Mouse (Mus musculus) heart, embryonic 14.5 days (tissue): ENCODE results near the gene Tmem54. TPM values are rescaled to one million over a fixed set of nuclear protein-coding genes. Genes with fewer than 3 reads are reported as not detected.

ENCODE experiments used
- ATAC-seq: fragments of 200-750 bp; cut with Nextera tagmentation; 2 replicates; pipeline ENCODE4 v1.8.0; 2017; ENCODE audit warnings: low read depth, moderate TSS enrichment; ENCODE audit not compliant: insufficient number of reproducible peaks, insufficient read depth, low FRiP score
- H3K27ac ChIP-seq, 2 experiments: fragments of 200-500 bp in 1 of 2; fragments of 300-500 bp in 1 of 2; sonication (generic) in 1 of 2; replicated peaks in 1 of 2; 2 replicates each; pipeline ENCODE4 v1.5.1; 2012 to 2014; ENCODE audit warnings: low read depth in 2 of 2, low read length in 2 of 2, control low read depth in 1 of 2, mild to moderate bottlenecking in 1 of 2, mixed read lengths in 1 of 2; ENCODE audit not compliant: control insufficient read depth in 1 of 2, insufficient read depth in 1 of 2
- H3K27me3 ChIP-seq: fragments of 300-500 bp; sonication (generic); 2 replicates; pipeline ENCODE4 v1.6.1; 2014; ENCODE audit warnings: mild to moderate bottlenecking, low read length, control low read depth; ENCODE audit not compliant: control insufficient read depth, insufficient read depth
- H3K36me3 ChIP-seq: fragments of 300-500 bp; sonication (generic); 2 replicates; pipeline ENCODE4 v1.6.1; 2014; ENCODE audit warnings: mild to moderate bottlenecking, control low read depth, low read length, mixed read lengths; ENCODE audit not compliant: control insufficient read depth, insufficient read depth
- H3K4me1 ChIP-seq, 2 experiments: fragments of 200-500 bp in 1 of 2; fragments of 300-500 bp in 1 of 2; sonication (generic) in 1 of 2; 2 replicates each; pipeline ENCODE4 v1.6.1; 2012 to 2014; ENCODE audit warnings: low read length in 2 of 2, control low read depth in 1 of 2, mixed read lengths in 1 of 2; ENCODE audit not compliant: control insufficient read depth in 2 of 2, insufficient read depth in 2 of 2
- H3K4me2 ChIP-seq: fragments of 300-500 bp; sonication (generic); 2 replicates; pipeline ENCODE4 v1.6.1; 2014; ENCODE audit warnings: mild to moderate bottlenecking, low read length
- H3K4me3 ChIP-seq, 2 experiments: fragments of 200-500 bp in 1 of 2; fragments of 300-500 bp in 1 of 2; sonication (generic) in 1 of 2; 2 replicates each; pipeline ENCODE4 v1.5.1; 2012 to 2014; ENCODE audit warnings: low read length in 2 of 2, mild to moderate bottlenecking in 2 of 2, control low read depth in 1 of 2, low read depth in 1 of 2, moderate library complexity in 1 of 2; ENCODE audit not compliant: control insufficient read depth in 1 of 2, insufficient read depth in 1 of 2
- H3K9ac ChIP-seq: fragments of 300-500 bp; sonication (generic); 2 replicates; pipeline ENCODE4 v1.6.1; 2014; ENCODE audit warnings: mild to moderate bottlenecking, low read length
- H3K9me3 ChIP-seq: fragments of 300-500 bp; sonication (generic); 2 replicates; pipeline ENCODE4 v1.6.1; 2016; ENCODE audit warnings: low read length, control low read depth; ENCODE audit not compliant: control insufficient read depth
- WGBS: fragments of 180-500 bp; shearing (Covaris S2); extraction: QIAGEN DNeasy Blood & Tissue Kit; methylation state at CpG from one replicate; pipeline ENCODE4 v1.1.7; 2014; 5-methylcytosine and 5-hydroxymethylcytosine counted together
- polyA plus RNA-seq: library from polyadenylated mRNA; unstranded; fragments of >200 nt; fragmentation: Nextera tagmentation; extraction: Ambion mirVana; gene quantifications from 2 replicates; pipeline ENCODE4 v1.2.1, GENCODE M21; 2014

Tmem54 gene
- polyA plus RNA-seq, 1 experiment from 2014 or later: not detected

DNA sequence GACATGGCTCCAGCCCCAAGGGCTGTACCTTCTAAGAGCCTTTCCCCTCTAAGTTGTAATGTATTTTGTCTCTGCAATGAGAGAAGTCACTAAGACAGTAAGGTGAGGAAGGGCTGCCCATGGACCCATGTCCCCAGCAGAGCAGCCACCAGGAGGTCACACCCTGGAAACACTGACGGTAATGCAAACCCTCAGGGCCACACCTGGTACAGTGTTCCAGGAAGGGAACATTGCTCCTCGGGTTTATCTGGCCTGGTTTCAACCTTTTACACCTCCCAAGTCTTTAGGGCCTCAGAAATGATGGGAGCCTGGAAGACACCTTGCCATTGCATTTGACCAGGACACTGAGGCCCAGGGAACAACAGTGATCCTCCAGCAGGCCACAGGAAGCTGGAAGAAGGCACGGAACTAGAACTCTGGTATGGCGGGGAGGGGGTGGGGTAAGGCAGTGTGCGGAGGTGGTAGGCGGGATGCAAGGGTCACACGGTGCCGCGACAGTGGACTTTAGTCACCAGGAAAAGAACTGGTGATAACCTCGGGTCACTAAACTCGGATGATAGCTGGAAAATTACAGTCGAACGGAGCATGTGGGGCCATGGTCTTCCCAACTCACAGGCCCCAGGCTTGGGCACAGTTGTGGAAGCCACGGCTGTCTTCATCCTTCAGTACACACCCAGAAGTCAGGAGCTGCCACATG lies 3.1 kb upstream of the Tmem54 start:
- H3K4me1 ChIP-seq: peaks cover 0 to 4% of the 10 kb centered on the region in 2 experiments; a peak in 1 of 4 replicates
- peaks cover 46% of the 10 kb centered on the region for H3K27me3 ChIP-seq
- no peaks in the 10 kb centered on the region for H3K9me3 ChIP-seq
- WGBS: 56% methylated on average over 14 of the region's 14 CpGs
- H3K4me2 ChIP-seq: no peak overlapping the region
- no peaks in the 10 kb centered on the region for H3K36me3 ChIP-seq
- no peak overlapping the region for H3K27ac ChIP-seq
- H3K9ac ChIP-seq: no peak overlapping the region
- H3K4me3 ChIP-seq: no peak overlapping the region
- no peak for ATAC-seq

DNA sequence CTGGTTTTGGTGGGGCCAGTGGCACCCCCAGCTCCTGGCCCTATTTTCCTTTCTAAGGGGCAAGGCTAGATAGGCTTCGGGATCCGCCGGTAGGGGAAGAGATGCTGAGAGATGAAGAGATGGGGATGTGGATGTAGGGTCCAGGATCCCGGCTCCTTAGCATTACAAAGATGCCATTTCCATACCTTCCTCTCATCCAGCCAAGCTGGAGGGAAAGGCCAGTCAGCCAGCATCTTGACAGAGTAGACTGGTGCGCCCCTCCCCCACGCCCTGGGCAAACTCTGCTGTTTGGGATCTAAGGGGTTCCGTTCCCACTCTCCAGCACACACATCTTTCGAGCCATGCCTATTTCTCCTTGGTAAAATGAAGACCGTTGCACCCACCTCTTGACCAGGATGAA lies 725 bp downstream of the Tmem54 start:
- WGBS: 23% methylated on average over 9 of the region's 9 CpGs
- Histone ChIP-seq H3K9me3 (no peaks in the 10 kb centered on the region), H3K27me3 (peaks cover 45% of the 10 kb centered on the region), H3K9ac (no peak overlapping the region), H3K4me1 (peaks cover 0 to 4% of the 10 kb centered on the region in 2 experiments; a peak in 1 of 4 replicates), H3K36me3 (no peaks in the 10 kb centered on the region), H3K4me2 (no peak overlapping the region), H3K27ac (no peak overlapping the region), H3K4me3 (no peak overlapping the region)
- ATAC-seq: no peak

- no peaks in the 10 kb centered on the region for H3K36me3 ChIP-seq
- peaks cover 0 to 4% of the 10 kb centered on the region in 2 experiments; a peak in 1 of 4 replicates for H3K4me1 ChIP-seq
- no peak overlapping the region for H3K4me2 ChIP-seq
- WGBS: 60% methylated on average over 10 of the region's 10 CpGs
- no peak for ATAC-seq
- peaks cover 45% of the 10 kb centered on the region for H3K27me3 ChIP-seq
- no peak overlapping the region for H3K4me3 ChIP-seq
- H3K27ac ChIP-seq: no peak overlapping the region
- no peaks in the 10 kb centered on the region for H3K9me3 ChIP-seq
- no peak overlapping the region for H3K9ac ChIP-seq
Observed at GRCm38 (mm10) chr4:129107348-129107899, 2.1 kb downstream of the Tmem54 start.

- peaks cover 47% of the 10 kb centered on the region for H3K27me3 ChIP-seq
- peaks cover 0 to 4% of the 10 kb centered on the region in 2 experiments; a peak in 1 of 4 replicates for H3K4me1 ChIP-seq
Observed at GRCm38 (mm10) chr4:129108624-129109023, 3.3 kb downstream of the Tmem54 start.

GRCm38 (mm10) chr4:129110804-129111203 lies 5.5 kb downstream of the Tmem54 start:
- Histone ChIP-seq H3K27me3 (peaks cover 42% of the 10 kb centered on the region), H3K4me2 (no peak overlapping the region), H3K9ac (no peak overlapping the region), H3K4me3 (no peak overlapping the region), H3K36me3 (no peaks in the 10 kb centered on the region), H3K4me1 (no peaks in the 10 kb centered on the region), H3K9me3 (no peaks in the 10 kb centered on the region), H3K27ac (no peak overlapping the region)
- no peak for ATAC-seq
- 87% methylated on average over 6 of the region's 6 CpGs for WGBS

More at GRCm38 (mm10) chr4:129108624-129109023, 3.3 kb downstream of the Tmem54 start:
- Histone ChIP-seq H3K27ac (no peak overlapping the region), H3K9me3 (no peaks in the 10 kb centered on the region), H3K4me2 (no peak overlapping the region), H3K36me3 (no peaks in the 10 kb centered on the region), H3K4me3 (no peak overlapping the region), H3K9ac (no peak overlapping the region)
- 80% methylated on average over 7 of the region's 7 CpGs for WGBS
- ATAC-seq: no peak

DNA sequence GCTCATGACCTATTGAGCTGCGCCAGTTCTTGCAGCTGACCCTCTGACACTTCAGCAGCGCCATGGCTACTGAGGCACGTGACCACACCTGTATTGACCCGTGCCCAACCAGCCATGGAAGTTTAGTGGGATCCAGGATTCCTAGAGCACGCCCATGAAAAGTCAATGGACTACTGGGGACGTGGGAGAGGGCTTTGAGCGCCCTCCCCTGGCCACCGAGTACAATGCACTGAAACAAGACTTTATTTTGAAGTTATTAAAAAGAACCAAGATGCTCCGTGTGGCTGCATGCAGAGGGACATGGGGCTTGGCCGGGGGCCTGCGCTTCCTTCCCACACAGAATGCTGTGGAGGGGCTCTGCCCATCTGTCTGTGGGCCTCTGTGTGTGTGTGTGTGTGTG lies 6.0 kb downstream of the Tmem54 start:
- Histone ChIP-seq H3K4me1 (no peaks in the 10 kb centered on the region), H3K4me3 (no peak overlapping the region), H3K27ac (no peak overlapping the region), H3K4me2 (no peak overlapping the region), H3K9ac (no peak overlapping the region), H3K36me3 (no peaks in the 10 kb centered on the region), H3K9me3 (no peaks in the 10 kb centered on the region), H3K27me3 (peaks cover 41% of the 10 kb centered on the region)
- WGBS: 51% methylated on average over 11 of the region's 11 CpGs
- ATAC-seq: no peak

DNA sequence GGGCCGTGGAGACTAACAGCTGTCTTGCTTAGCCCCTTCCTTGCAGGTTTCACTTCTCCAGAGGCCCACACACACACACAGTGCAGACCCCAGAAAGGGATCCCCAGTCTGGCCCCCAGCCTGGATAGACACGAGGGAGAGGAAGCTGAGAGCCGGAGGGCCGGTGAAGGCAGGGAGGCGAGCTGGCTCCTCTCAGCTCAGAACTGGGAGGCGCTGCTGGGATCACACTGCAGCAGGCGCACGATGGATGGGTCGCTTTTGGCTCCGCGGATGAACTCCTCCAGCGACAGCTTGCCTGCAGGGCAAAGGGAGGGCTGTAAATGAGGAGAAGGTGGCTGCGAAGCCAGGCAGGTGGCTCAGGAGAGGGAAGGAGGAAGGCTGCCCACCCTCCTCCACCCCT lies 6.9 kb downstream of the Tmem54 start:
- Histone ChIP-seq H3K4me1 (no peaks in the 10 kb centered on the region), H3K9me3 (no peaks in the 10 kb centered on the region), H3K27ac (no peak overlapping the region), H3K9ac (no peak overlapping the region), H3K36me3 (no peaks in the 10 kb centered on the region), H3K4me2 (no peak overlapping the region), H3K4me3 (no peak overlapping the region), H3K27me3 (peaks cover 38% of the 10 kb centered on the region)
- no peak for ATAC-seq
- WGBS: 49% methylated on average over 13 of the region's 13 CpGs
